Mouse (Mus musculus) stomach, postnatal 0 days (tissue): ENCODE data around the gene Prkd2.

Source experiments
- CTCF ChIP-seq: IDR thresholded peaks from 2 replicates; pipeline ENCODE4 v1.5.1; 2016; ENCODE audit warnings: antibody characterized with exemption, low read depth, mild to moderate bottlenecking, moderate library complexity
- EP300 ChIP-seq: optimal IDR thresholded peaks from 2 replicates; pipeline ENCODE3; 2016; ENCODE audit warnings: antibody characterized with exemption

DNA sequence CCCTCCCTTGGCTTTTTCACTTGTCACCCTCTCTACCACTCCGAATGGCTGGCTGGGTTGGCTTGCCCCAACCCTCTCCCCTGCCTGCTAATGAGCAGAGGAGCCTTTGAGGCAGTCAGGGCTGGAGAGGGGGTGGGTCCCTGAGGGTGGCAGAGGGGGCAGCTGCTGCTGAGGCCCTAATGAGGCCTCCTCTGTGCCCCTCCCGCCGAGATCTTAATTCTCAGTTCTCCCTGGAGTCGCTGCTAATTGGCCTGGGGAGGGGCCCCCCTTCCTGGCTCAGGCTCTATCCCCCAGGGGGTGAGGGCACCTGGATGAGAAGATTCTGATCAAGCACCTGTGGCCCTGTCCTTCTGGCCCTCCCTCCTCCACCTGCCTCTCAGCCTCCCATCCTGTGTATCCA is 51.6 kb downstream of the Prkd2 start:
- TF ChIP-seq EP300 (no peak), CTCF (no peak)
